10 mouse cellular contexts compared by ENCODE assay signal in the genomic region with DNA sequence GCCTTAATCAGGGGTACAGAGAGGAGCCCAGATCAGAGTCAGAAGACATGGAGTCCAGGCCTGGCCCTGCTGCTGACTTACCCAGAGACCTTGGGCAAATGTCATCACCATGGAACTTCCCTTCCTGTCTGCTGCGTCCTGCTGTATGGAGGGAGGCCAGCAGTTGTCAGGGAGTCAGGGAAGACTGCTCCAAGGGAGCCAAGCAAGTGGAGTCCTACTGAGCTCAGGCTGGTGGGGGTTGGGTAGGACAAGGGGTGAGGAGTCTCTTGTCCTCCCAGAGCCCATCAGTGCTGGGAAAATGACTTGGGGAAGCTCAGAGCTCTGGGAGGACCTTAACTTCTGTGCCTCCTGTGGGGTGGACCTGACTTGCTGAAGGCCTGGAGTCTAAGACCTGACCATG. TPM values are rescaled to one million over a fixed set of nuclear protein-coding genes. Genes with fewer than 3 reads are reported as not detected.
A peak's percentile ranks its signal among the peaks of the same experiment; 100 is the strongest.
DNase-seq lines count a peak whose midpoint lies in the region; ATAC-seq and TF ChIP-seq lines count a peak whose summit lies in the region.
"Had no signal": no experiment of that assay in that cellular context is flagged by ENCODE, and none has a peak within 500 bp of the region (broad histone marks: within the 10 kb centered on the region; RNA-seq: fewer than 3 reads in every experiment).

No protein-coding gene starts in this region.

- peaks cover 7% of the 10 kb centered on the region; the same call in 1 of the 2 replicates for H3K4me1 ChIP-seq in kidney, postnatal 0 days (replicated peaks; ENCODE audit: insufficient read depth, low read length)
- H3K4me1 ChIP-seq in cortical plate, adult 2 months (ENCODE audit: control insufficient read depth, insufficient read depth, low read length), result peaks cover 2% of the 10 kb centered on the region; the same call in 1 of the 2 replicates
- peaks cover 27% of the 10 kb centered on the region for H3K4me1 ChIP-seq in hindbrain, embryonic 12.5 days
- peaks cover 14% of the 10 kb centered on the region for H3K4me1 ChIP-seq in midbrain, embryonic 16.5 days (ENCODE audit: control insufficient read depth, insufficient read depth, low read length)
- no peaks in the 10 kb centered on the region for H3K4me1 ChIP-seq in intestine, postnatal 0 days (replicated peaks; ENCODE audit: control insufficient read depth, insufficient read depth, low read length)
- H3K4me1 ChIP-seq: liver, embryonic 15.5 days had no signal

- H3K4me2 ChIP-seq in kidney, postnatal 0 days (ENCODE audit: low read length), result no peak overlapping the region
- H3K4me2 ChIP-seq in hindbrain, embryonic 12.5 days (replicated peaks), result no peak overlapping the region; the same call in 1 of the 2 replicates
- H3K4me2 ChIP-seq in midbrain, embryonic 16.5 days (ENCODE audit: low read length), result no peak overlapping the region; the same call in 1 of the 2 replicates
- no peak overlapping the region for H3K4me2 ChIP-seq in intestine, postnatal 0 days (replicated peaks; ENCODE audit: low read depth)
- H3K4me2 ChIP-seq: liver, embryonic 15.5 days had no signal

- H3K36me3 ChIP-seq in kidney, postnatal 0 days (ENCODE audit: insufficient read depth, low read length), result no peaks in the 10 kb centered on the region
- no peaks in the 10 kb centered on the region for H3K36me3 ChIP-seq in hindbrain, embryonic 12.5 days
- no peaks in the 10 kb centered on the region for H3K36me3 ChIP-seq in midbrain, embryonic 16.5 days (ENCODE audit: control insufficient read depth, insufficient read depth, low read length)
- H3K36me3 ChIP-seq in intestine, postnatal 0 days (ENCODE audit: control insufficient read depth, insufficient read depth), result no peaks in the 10 kb centered on the region
- H3K36me3 ChIP-seq: liver, embryonic 15.5 days had no signal

- no peak for TF ChIP-seq CTCF in kidney, postnatal 0 days (IDR thresholded peaks at IDR 0.05; ENCODE audit: low read depth)
- TF ChIP-seq CTCF in cortical plate, adult 2 months (IDR thresholded peaks at IDR 0.05; ENCODE audit: extremely low read depth, insufficient read depth, low read length), result no peak
- TF ChIP-seq CTCF in intestine, postnatal 0 days (IDR thresholded peaks at IDR 0.05; ENCODE audit: low read depth), result no peak

- no peak overlapping the region for H3K4me3 ChIP-seq in kidney, postnatal 0 days (replicated peaks; ENCODE audit: low read depth, low read length)
- H3K4me3 ChIP-seq in cortical plate, adult 2 months (ENCODE audit: insufficient read depth, low read length), result no peak overlapping the region
- no peak overlapping the region for H3K4me3 ChIP-seq in hindbrain, embryonic 12.5 days
- H3K4me3 ChIP-seq in midbrain, embryonic 16.5 days (ENCODE audit: low read depth, low read length), result no peak overlapping the region
- no peak overlapping the region for H3K4me3 ChIP-seq in intestine, postnatal 0 days (ENCODE audit: low read depth, low read length)
- H3K4me3 ChIP-seq: liver, embryonic 15.5 days had no signal

- 0 out of 2 replicates have a peak overlapping the region, but pooled peaks have one; percentile 4 for H3K9ac ChIP-seq in kidney, postnatal 0 days (ENCODE audit: low read depth, low read length)
- H3K9ac ChIP-seq in hindbrain, embryonic 12.5 days, result no peak overlapping the region
- H3K9ac ChIP-seq in midbrain, embryonic 16.5 days (ENCODE audit: low read depth, low read length), result 0 out of 2 replicates have a peak overlapping the region, but pooled peaks have one; percentile 12
- H3K9ac ChIP-seq in intestine, postnatal 0 days (ENCODE audit: low read depth, low read length), result no peak overlapping the region
- H3K9ac ChIP-seq: liver, embryonic 15.5 days had no signal

- 19% methylated on average over 1 of the region's 1 CpGs for WGBS in kidney, postnatal 0 days
- WGBS in hindbrain, embryonic 12.5 days, result 10% methylated on average over 1 of the region's 1 CpGs
- 17% methylated on average over 1 of the region's 1 CpGs for WGBS in midbrain, embryonic 16.5 days
- 41% methylated on average over 1 of the region's 1 CpGs for WGBS in intestine, postnatal 0 days

- TF ChIP-seq POLR2A in cortical plate, adult 2 months (IDR thresholded peaks at IDR 0.05; ENCODE audit: extremely low read depth, insufficient read depth, low read length), result no peak

- H3K27me3 ChIP-seq in kidney, postnatal 0 days (ENCODE audit: insufficient read depth, low read length), result no peaks in the 10 kb centered on the region
- H3K27me3 ChIP-seq in hindbrain, embryonic 12.5 days, result no peaks in the 10 kb centered on the region
- no peaks in the 10 kb centered on the region for H3K27me3 ChIP-seq in midbrain, embryonic 16.5 days (ENCODE audit: control insufficient read depth, insufficient read depth, low read depth, low read length)
- H3K27me3 ChIP-seq in intestine, postnatal 0 days (replicated peaks; ENCODE audit: control insufficient read depth, insufficient read depth, low read length), result no peaks in the 10 kb centered on the region
- H3K27me3 ChIP-seq: liver, embryonic 15.5 days had no signal

- H3K27ac ChIP-seq in kidney, postnatal 0 days, result peak overlapping the region; percentile 42
- H3K27ac ChIP-seq in cortical plate, adult 2 months (ENCODE audit: insufficient read depth, low read length), result peak overlapping the region; percentile 11; the same call in 1 of the 2 replicates
- H3K27ac ChIP-seq in hindbrain, embryonic 12.5 days, result peak overlapping the region; percentile 90
- H3K27ac ChIP-seq in midbrain, embryonic 16.5 days (ENCODE audit: low read length), result peak overlapping the region; percentile 86
- H3K27ac ChIP-seq in intestine, postnatal 0 days (ENCODE audit: low read depth, low read length), result no peak overlapping the region
- H3K27ac ChIP-seq: liver, embryonic 15.5 days had no signal

- no peak for ATAC-seq in kidney, postnatal 0 days (replicated peaks; ENCODE audit: low FRiP score, low read depth)
- peak; percentile 69 for ATAC-seq in hindbrain, embryonic 12.5 days (ENCODE audit: low FRiP score)
- ATAC-seq in midbrain, embryonic 16.5 days, result peak; percentile 57
- no peak for ATAC-seq in intestine, postnatal 0 days

- H3K9me3 ChIP-seq in kidney, postnatal 0 days (replicated peaks; ENCODE audit: low read length), result no peaks in the 10 kb centered on the region
- H3K9me3 ChIP-seq in hindbrain, embryonic 12.5 days (replicated peaks), result no peaks in the 10 kb centered on the region
- no peaks in the 10 kb centered on the region for H3K9me3 ChIP-seq in midbrain, embryonic 16.5 days (replicated peaks; ENCODE audit: control insufficient read depth, low read length, poor library complexity, severe bottlenecking)
- H3K9me3 ChIP-seq in intestine, postnatal 0 days (ENCODE audit: control insufficient read depth), result no peaks in the 10 kb centered on the region
- H3K9me3 ChIP-seq: liver, embryonic 15.5 days had no signal

- DNase-seq in kidney, postnatal 0 days (ENCODE audit: low spot score), result no peak
- no peak for DNase-seq in kidney, postnatal 25 days
- no peak for DNase-seq in B cell, adult 2 months
- DNase-seq in spleen, postnatal 14 days (ENCODE audit: low spot score in 2 of 2), result no peak
- DNase-seq: thymus, postnatal 14 days had no signal

RNA-seq across cellular contexts. Expression of a gene that starts 12.3 kb away (rescaled TPM):
- polyA plus RNA-seq in kidney, postnatal 0 days (2015; fragmentation: Nextera tagmentation; extraction: Ambion mirVana), result 0.09 and 0.10 TPM in 2 replicates
- not detected in 2 replicates for polyA plus RNA-seq in cortical plate, adult 2 months (2012; rRNA removed)
- 0.10 TPM in 1 of 2 replicates, not detected in the other for polyA plus RNA-seq in hindbrain, embryonic 12.5 days (2016; fragmentation: Nextera tagmentation; extraction: Ambion mirVana)
- not detected in 2 replicates for polyA plus RNA-seq in midbrain, embryonic 16.5 days (2015; fragmentation: Nextera tagmentation; extraction: Ambion mirVana)
- polyA plus RNA-seq in intestine, postnatal 0 days (2015; fragmentation: Nextera tagmentation; extraction: Ambion mirVana), result not detected in 2 replicates
- polyA plus RNA-seq: liver, embryonic 15.5 days had no signal

RNA-seq across cellular contexts. Expression of a gene that starts 17.6 kb away (rescaled TPM):
- polyA plus RNA-seq in kidney, postnatal 0 days (2015; fragmentation: Nextera tagmentation; extraction: Ambion mirVana), result 15.0 and 17.4 TPM in 2 replicates
- polyA plus RNA-seq in cortical plate, adult 2 months (2012; rRNA removed), result 4.7 and 6.3 TPM in 2 replicates
- polyA plus RNA-seq in hindbrain, embryonic 12.5 days (2016; fragmentation: Nextera tagmentation; extraction: Ambion mirVana), result 4.1 and 4.5 TPM in 2 replicates
- polyA plus RNA-seq in midbrain, embryonic 16.5 days (2015; fragmentation: Nextera tagmentation; extraction: Ambion mirVana), result 4.1 and 7.2 TPM in 2 replicates
- 3.6 and 4.0 TPM in 2 replicates for polyA plus RNA-seq in intestine, postnatal 0 days (2015; fragmentation: Nextera tagmentation; extraction: Ambion mirVana)

RNA-seq across cellular contexts. Expression of a gene that starts 17.7 kb away (rescaled TPM):
- 94.1 and 99.7 TPM in 2 replicates for polyA plus RNA-seq in kidney, postnatal 0 days (2015; fragmentation: Nextera tagmentation; extraction: Ambion mirVana)
- 86.2 and 91.1 TPM in 2 replicates for polyA plus RNA-seq in cortical plate, adult 2 months (2012; rRNA removed)
- polyA plus RNA-seq in hindbrain, embryonic 12.5 days (2016; fragmentation: Nextera tagmentation; extraction: Ambion mirVana), result 78.0 and 80.8 TPM in 2 replicates
- 74.1 and 77.3 TPM in 2 replicates for polyA plus RNA-seq in midbrain, embryonic 16.5 days (2015; fragmentation: Nextera tagmentation; extraction: Ambion mirVana)
- polyA plus RNA-seq in intestine, postnatal 0 days (2015; fragmentation: Nextera tagmentation; extraction: Ambion mirVana), result 51.4 and 52.8 TPM in 2 replicates

Comparison
In these comparisons a context has a peak if more than half of its experiments do, and no peak if none do; other contexts are left out.
1. ATAC-seq: peak in hindbrain, embryonic 12.5 days (single experiment) and midbrain, embryonic 16.5 days (single experiment); none in kidney, postnatal 0 days (single experiment) and intestine, postnatal 0 days (single experiment).
2. H3K9ac ChIP-seq: peak in kidney, postnatal 0 days (single experiment) and midbrain, embryonic 16.5 days (single experiment); none in hindbrain, embryonic 12.5 days (single experiment) and intestine, postnatal 0 days (single experiment).